Mouse (Mus musculus) intestine, postnatal 0 days (tissue): ENCODE data around the gene Olfr62. TPM values are rescaled to one million over a fixed set of nuclear protein-coding genes. Genes with fewer than 3 reads are reported as not detected.

Source experiments
- ATAC-seq: fragments of 200-750 bp; cut with Nextera tagmentation; 2 replicates; pipeline ENCODE4 v1.8.0; 2017; ENCODE audit warnings: mild to moderate bottlenecking, moderate TSS enrichment, moderate library complexity
- H3K27ac ChIP-seq: fragments of 300-500 bp; sonication (generic); 2 replicates; pipeline ENCODE4 v1.5.1; 2014; ENCODE audit warnings: mild to moderate bottlenecking, low read depth, low read length, moderate library complexity
- H3K27me3 ChIP-seq: fragments of 300-500 bp; sonication (generic); replicated peaks from 2 replicates; pipeline ENCODE4 v1.6.1; 2014; ENCODE audit warnings: low read length, mixed read lengths; ENCODE audit not compliant: control insufficient read depth, insufficient read depth
- H3K36me3 ChIP-seq: fragments of 300-500 bp; sonication (generic); 2 replicates; pipeline ENCODE4 v1.6.1; 2014; ENCODE audit warnings: mild to moderate bottlenecking, moderate library complexity; ENCODE audit not compliant: control insufficient read depth, insufficient read depth
- H3K4me1 ChIP-seq: fragments of 300-500 bp; sonication (generic); replicated peaks from 2 replicates; pipeline ENCODE4 v1.6.1; 2014; ENCODE audit warnings: antibody characterized with exemption, low read length, mixed read lengths; ENCODE audit not compliant: control insufficient read depth, insufficient read depth
- H3K4me2 ChIP-seq: fragments of 300-500 bp; sonication (generic); replicated peaks from 2 replicates; pipeline ENCODE4 v1.6.1; 2014; ENCODE audit warnings: low read depth, mild to moderate bottlenecking, moderate library complexity
- H3K4me3 ChIP-seq: fragments of 300-500 bp; sonication (generic); 2 replicates; pipeline ENCODE4 v1.5.1; 2014; ENCODE audit warnings: low read depth, low read length
- H3K9ac ChIP-seq: fragments of 300-500 bp; sonication (generic); 2 replicates; pipeline ENCODE4 v1.6.1; 2014; ENCODE audit warnings: mild to moderate bottlenecking, low read depth, low read length
- H3K9me3 ChIP-seq: fragments of 300-500 bp; sonication (generic); 2 replicates; pipeline ENCODE4 v1.6.1; 2016; ENCODE audit warnings: mixed run types; ENCODE audit not compliant: control insufficient read depth
- CTCF ChIP-seq: sonication (generic); IDR thresholded peaks from 2 replicates; pipeline ENCODE4 v1.5.1; 2016; ENCODE audit warnings: low read depth, mild to moderate bottlenecking, control low read depth, antibody characterized with exemption, moderate library complexity
- WGBS: fragments of 180-500 bp; shearing (Covaris S2); extraction: QIAGEN DNeasy Blood & Tissue Kit; methylation state at CpG from one replicate; pipeline ENCODE4 v1.1.7; 2014; 5-methylcytosine and 5-hydroxymethylcytosine counted together
- polyA plus RNA-seq: library from polyadenylated mRNA; unstranded; fragments of >200 nt; fragmentation: Nextera tagmentation; extraction: Ambion mirVana; gene quantifications from 2 replicates; pipeline ENCODE4 v1.2.1, GENCODE M21; 2015

The Olfr62 gene
- polyA plus RNA-seq, 1 experiment from 2014 or later: not detected

GRCm38 (mm10) chr4:118703223-118703622 lies 44.5 kb downstream of the Olfr62 start, which contains the start of gene Olfr1341:
Gene Olfr1341 (plus strand): TSS chr4:118703523.
- H3K9ac ChIP-seq: no peak within 1 kb of the TSS
- H3K9me3 ChIP-seq: no peaks in the 10 kb centered on the region
- H3K4me2 ChIP-seq: no peak within 1 kb of the TSS
- 77% methylated on average over 3 of the region's 3 CpGs for WGBS
- no peaks in the 10 kb centered on the region for H3K27me3 ChIP-seq
- no peak for TF ChIP-seq CTCF
- no peak within 1 kb of the TSS for H3K4me3 ChIP-seq
- no peaks in the 10 kb centered on the region for H3K4me1 ChIP-seq
- no peaks in the 10 kb centered on the region for H3K36me3 ChIP-seq
- H3K27ac ChIP-seq: no peak within 1 kb of the TSS
- ATAC-seq: no peak

GRCm38 (mm10) chr4:118708086-118708485 lies 49.3 kb downstream of the Olfr62 start:
- no peak overlapping the region for H3K4me3 ChIP-seq
- H3K27me3 ChIP-seq: no peaks in the 10 kb centered on the region
- H3K4me1 ChIP-seq: no peaks in the 10 kb centered on the region
- WGBS: 86% methylated on average over 5 of the region's 5 CpGs
- H3K9me3 ChIP-seq: no peaks in the 10 kb centered on the region
- no peak overlapping the region for H3K27ac ChIP-seq
- H3K9ac ChIP-seq: no peak overlapping the region
- no peak for TF ChIP-seq CTCF
- no peaks in the 10 kb centered on the region for H3K36me3 ChIP-seq
- ATAC-seq: no peak
- H3K4me2 ChIP-seq: no peak overlapping the region

GRCm38 (mm10) chr4:118711656-118712055 lies 52.9 kb downstream of the Olfr62 start:
- WGBS: 73% methylated on average over 1 of the region's 1 CpGs
- H3K4me2 ChIP-seq: no peak overlapping the region
- no peak overlapping the region for H3K4me3 ChIP-seq
- H3K27me3 ChIP-seq: no peaks in the 10 kb centered on the region
- no peaks in the 10 kb centered on the region for H3K9me3 ChIP-seq
- H3K4me1 ChIP-seq: no peaks in the 10 kb centered on the region
- no peak for ATAC-seq
- H3K27ac ChIP-seq: no peak overlapping the region
- H3K36me3 ChIP-seq: no peaks in the 10 kb centered on the region
- TF ChIP-seq CTCF: no peak
- H3K9ac ChIP-seq: no peak overlapping the region

Other genes with a start within 250 kb of the Olfr62 start
- gene Szt2, start 249.7 kb upstream of the Olfr62 start, polyA plus RNA-seq: 2.8 and 4.2 TPM in 2 replicates
- 71.8 and 76.0 TPM in 2 replicates for gene Med8, start 249.6 kb upstream of the Olfr62 start, polyA plus RNA-seq
- 221 and 225 TPM in 2 replicates for gene Elovl1, start 230.9 kb upstream of the Olfr62 start, polyA plus RNA-seq
- gene Cdc20, start 221.6 kb upstream of the Olfr62 start, polyA plus RNA-seq: 37.3 and 42.7 TPM in 2 replicates
- gene Mpl, start 201.4 kb upstream of the Olfr62 start, polyA plus RNA-seq: 0.05 and 0.10 TPM in 2 replicates
- gene Tie1, start 168.9 kb upstream of the Olfr62 start, polyA plus RNA-seq: 11.3 and 11.9 TPM in 2 replicates
- gene 2610528J11Rik, start 132.0 kb upstream of the Olfr62 start, polyA plus RNA-seq: 119 TPM in 2 replicates
- gene Tmem125, start 114.9 kb upstream of the Olfr62 start, polyA plus RNA-seq: 19.8 and 20.7 TPM in 2 replicates
- gene Cfap57, start 38.2 kb upstream of the Olfr62 start, polyA plus RNA-seq: 0.29 and 0.42 TPM in 2 replicates
- 76.2 and 79.9 TPM in 2 replicates for gene Ebna1bp2, start 38.2 kb upstream of the Olfr62 start, polyA plus RNA-seq
- not detected in 2 replicates for gene Olfr1342, start 33.8 kb downstream of the Olfr62 start, polyA plus RNA-seq
- not detected in 2 replicates for gene Olfr1341, start 44.6 kb downstream of the Olfr62 start, polyA plus RNA-seq
- gene Olfr1340, start 61.2 kb downstream of the Olfr62 start, polyA plus RNA-seq: not detected in 2 replicates
- gene Olfr1339, start 73.2 kb downstream of the Olfr62 start, polyA plus RNA-seq: not detected in 2 replicates
- not detected in 2 replicates for gene Olfr1338, start 99.8 kb downstream of the Olfr62 start, polyA plus RNA-seq
- gene Olfr1337, start 123.6 kb downstream of the Olfr62 start, polyA plus RNA-seq: not detected in 2 replicates
- gene Olfr1335, start 151.0 kb downstream of the Olfr62 start, polyA plus RNA-seq: not detected in 2 replicates
- gene Olfr1333, start 177.3 kb downstream of the Olfr62 start, polyA plus RNA-seq: not detected in 2 replicates
- not detected in 2 replicates for gene Olfr1331, start 205.7 kb downstream of the Olfr62 start, polyA plus RNA-seq
- gene Olfr1330, start 229.6 kb downstream of the Olfr62 start, polyA plus RNA-seq: not detected in 2 replicates